Mouse (Mus musculus) lung, embryonic 16.5 days (tissue): Measurements from ENCODE around the gene Fbxo45. TPM values are rescaled to one million over a fixed set of nuclear protein-coding genes. Genes with fewer than 3 reads are reported as not detected.

ENCODE experiments used
- microRNA counts: library from miRNA; unstranded; fragments of <30 nt; microRNA quantifications from one replicate; lab custom pipeline; 2016
- microRNA-seq: library from miRNA; unstranded; fragments of <30 nt; microRNA quantifications from one replicate; pipeline ENCODE4, GENCODE M21; 2016
- polyA plus RNA-seq: library from polyadenylated mRNA; unstranded; fragments of >200 nt; fragmentation: Nextera tagmentation; extraction: Ambion mirVana; gene quantifications from 2 replicates; pipeline ENCODE4 v1.2.1, GENCODE M21; 2015

Gene Fbxo45
- polyA plus RNA-seq, 1 experiment from 2014 or later = 5.0 TPM

MicroRNAs within 50 kb of the gene (microRNA counts, 519-probe panel; counts per million panel counts)
- microRNA mmu-miR-1946a (lab: Ali Mortazavi, UCI) = not detected

Small RNA genes lying within 50 kb of the gene (microRNA-seq; reads per million reads assigned to microRNA genes)
- not detected for gene Mir1946a

Other genes with a start within 250 kb of the Fbxo45 start
- 11.8 and 13.5 TPM in 2 replicates for gene Senp5, start 243.9 kb downstream of the Fbxo45 start, polyA plus RNA-seq
- 33.1 and 36.5 TPM in 2 replicates for gene Pak2, start 167.8 kb downstream of the Fbxo45 start, polyA plus RNA-seq
- gene Pigx, start 147.4 kb downstream of the Fbxo45 start, polyA plus RNA-seq = 84.6 and 85.1 TPM in 2 replicates
- gene Cep19, start 147.4 kb downstream of the Fbxo45 start, polyA plus RNA-seq = 31.7 and 31.9 TPM in 2 replicates
- 45.8 and 51.1 TPM in 2 replicates for gene Nrros, start 81.6 kb downstream of the Fbxo45 start, polyA plus RNA-seq
- 0.28 TPM in 1 of 2 replicates, not detected in the other for gene Bex6, start 67.3 kb downstream of the Fbxo45 start, polyA plus RNA-seq
- gene Wdr53, start 69 bp upstream of the Fbxo45 start, polyA plus RNA-seq = 19.0 and 19.8 TPM in 2 replicates
- gene Smco1, start 24.3 kb upstream of the Fbxo45 start, polyA plus RNA-seq = 0.18 TPM in 1 of 2 replicates, not detected in the other
- 26.3 and 26.9 TPM in 2 replicates for gene Rnf168, start 30.3 kb upstream of the Fbxo45 start, polyA plus RNA-seq
- 22.5 and 25.4 TPM in 2 replicates for gene Ubxn7, start 85.1 kb upstream of the Fbxo45 start, polyA plus RNA-seq
- not detected in 2 replicates for gene Tm4sf19, start 153.3 kb upstream of the Fbxo45 start, polyA plus RNA-seq
- 30.1 and 31.8 TPM in 2 replicates for gene Tctex1d2, start 172.5 kb upstream of the Fbxo45 start, polyA plus RNA-seq
- gene Pcyt1a, start 183.8 kb upstream of the Fbxo45 start, polyA plus RNA-seq = 46.4 and 53.9 TPM in 2 replicates
- 0.28 and 0.55 TPM in 2 replicates for gene Slc51a, start 240.7 kb upstream of the Fbxo45 start, polyA plus RNA-seq
- gene Zdhhc19, start 249.1 kb upstream of the Fbxo45 start, polyA plus RNA-seq = not detected in 2 replicates